Mouse (Mus musculus): ENCODE measurements around the gene Ssr3.

Gene Ssr3

GRCm38 (mm10) chr3:65373594-65374182 is 18.7 kb downstream of the Ssr3 start:
- no peak for DNase-seq (ENCODE audit: low spot score)

GRCm38 (mm10) chr3:65372552-65372951 is 19.9 kb downstream of the Ssr3 start:
- no peak for DNase-seq (ENCODE audit: low spot score)

DNA sequence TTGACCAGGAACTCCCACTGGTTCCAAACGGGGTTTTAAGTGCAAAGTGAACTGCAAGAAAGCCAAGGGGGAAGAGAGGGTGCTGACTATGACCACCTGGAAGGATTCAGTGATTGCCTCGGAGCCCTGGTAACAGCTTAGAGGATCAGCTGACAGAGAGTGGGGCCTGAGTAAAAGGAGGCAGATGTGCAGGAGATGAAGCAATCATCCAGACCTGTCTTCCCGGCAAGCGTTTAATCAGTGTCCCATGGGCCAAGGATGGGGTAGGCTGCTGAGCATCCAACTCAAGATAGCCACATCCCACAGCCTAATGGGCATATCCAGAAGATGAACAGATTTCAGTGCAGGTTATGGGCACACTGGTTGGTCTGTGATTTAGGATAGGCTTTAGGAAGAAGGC is 24.5 kb downstream of the Ssr3 start:
- no peak for DNase-seq (ENCODE audit: low spot score)

GRCm38 (mm10) chr3:65365921-65366710 is 26.3 kb downstream of the Ssr3 start:
- DNase-seq (ENCODE audit: low spot score), result no peak

DNA sequence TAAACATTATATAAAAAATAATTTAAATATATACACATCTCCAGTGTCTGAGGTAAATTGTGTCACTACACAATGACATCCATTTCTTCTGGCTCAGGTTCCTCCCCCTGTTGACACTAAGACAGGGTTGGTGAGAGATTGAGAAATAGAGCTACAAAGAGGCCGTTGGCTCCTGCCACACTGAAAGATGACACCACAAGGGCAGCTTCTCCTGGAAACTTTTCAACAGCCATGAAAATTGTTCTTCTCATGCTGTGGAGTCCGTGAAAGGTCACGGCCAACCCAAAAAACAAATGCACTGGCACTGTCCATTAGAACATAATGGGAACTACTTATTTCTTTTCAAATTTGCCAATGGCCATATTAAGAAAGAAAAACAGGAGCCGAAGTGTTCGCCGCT is 27.2 kb downstream of the Ssr3 start:
- no peak for DNase-seq (ENCODE audit: low spot score)

- peak; percentile 44 for DNase-seq (ENCODE audit: low spot score)
Observed at GRCm38 (mm10) chr3:65363438-65363837, 29.0 kb downstream of the Ssr3 start.

DNA sequence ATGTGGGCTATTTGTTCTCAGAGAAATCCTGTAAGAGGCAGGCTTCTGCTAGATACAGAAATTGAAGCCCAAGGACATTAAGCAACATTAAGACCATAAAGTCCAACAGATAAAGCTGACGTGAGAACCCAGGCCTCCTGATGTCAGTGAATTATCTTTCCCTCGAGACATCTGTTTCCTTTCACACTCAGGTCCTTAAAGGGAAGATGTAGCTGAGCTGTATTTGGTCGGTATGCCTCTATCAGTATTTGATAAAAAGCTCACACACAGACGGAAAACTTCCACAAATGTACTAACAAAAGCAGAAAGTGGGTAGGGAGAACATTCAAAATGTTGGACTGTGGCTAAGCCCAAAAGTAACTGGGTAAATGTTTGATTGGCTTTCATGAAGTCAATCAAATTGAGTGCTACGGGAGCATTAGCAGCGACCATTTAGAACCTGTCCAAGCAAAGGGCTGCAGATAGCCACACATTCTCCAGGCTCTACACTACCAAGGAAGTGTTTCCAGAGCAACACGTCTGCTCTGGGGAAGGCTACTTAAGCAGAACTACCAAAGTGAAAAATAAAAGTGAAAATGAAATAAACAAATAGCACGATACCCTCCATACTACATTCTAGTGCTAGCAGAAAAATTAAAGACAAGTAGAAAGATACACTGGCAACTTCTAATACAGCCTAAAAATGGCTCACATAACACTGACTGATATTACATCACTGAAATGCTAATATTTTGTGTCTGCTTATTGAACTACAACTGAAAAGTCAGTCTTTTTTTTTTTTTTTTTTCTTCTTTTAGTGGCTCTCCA is 32.1 kb downstream of the Ssr3 start:
- no peak for DNase-seq (ENCODE audit: low spot score)

- DNase-seq (ENCODE audit: low spot score), result no peak
Observed at GRCm38 (mm10) chr3:65358841-65359240, 33.6 kb downstream of the Ssr3 start.

- no peak for DNase-seq (ENCODE audit: low spot score)
Observed at GRCm38 (mm10) chr3:65358275-65358674, 34.1 kb downstream of the Ssr3 start.

DNA sequence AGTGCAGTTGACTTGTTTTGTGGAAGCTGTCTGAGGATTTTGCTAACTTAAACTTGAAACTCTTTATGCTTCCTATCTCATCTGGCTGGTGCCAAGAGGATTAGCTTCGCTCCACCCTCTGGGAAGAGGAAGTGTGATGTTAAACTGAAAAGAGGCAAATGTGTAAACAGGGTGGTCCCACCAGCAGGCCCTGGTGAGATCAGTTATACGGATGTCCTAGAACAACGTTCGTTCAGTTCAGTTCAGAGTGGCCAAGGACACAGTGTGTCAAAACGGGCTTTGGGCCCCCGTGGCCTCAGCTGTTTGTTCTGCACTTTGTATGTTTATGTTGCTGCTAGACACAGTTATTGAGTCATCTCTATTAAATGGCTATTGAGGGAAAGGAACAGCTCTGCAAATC is 36.9 kb downstream of the Ssr3 start:
- no peak for DNase-seq (ENCODE audit: low spot score)

GRCm38 (mm10) chr3:65353263-65354037 is 39.0 kb downstream of the Ssr3 start:
- no peak for DNase-seq (ENCODE audit: low spot score)

DNA sequence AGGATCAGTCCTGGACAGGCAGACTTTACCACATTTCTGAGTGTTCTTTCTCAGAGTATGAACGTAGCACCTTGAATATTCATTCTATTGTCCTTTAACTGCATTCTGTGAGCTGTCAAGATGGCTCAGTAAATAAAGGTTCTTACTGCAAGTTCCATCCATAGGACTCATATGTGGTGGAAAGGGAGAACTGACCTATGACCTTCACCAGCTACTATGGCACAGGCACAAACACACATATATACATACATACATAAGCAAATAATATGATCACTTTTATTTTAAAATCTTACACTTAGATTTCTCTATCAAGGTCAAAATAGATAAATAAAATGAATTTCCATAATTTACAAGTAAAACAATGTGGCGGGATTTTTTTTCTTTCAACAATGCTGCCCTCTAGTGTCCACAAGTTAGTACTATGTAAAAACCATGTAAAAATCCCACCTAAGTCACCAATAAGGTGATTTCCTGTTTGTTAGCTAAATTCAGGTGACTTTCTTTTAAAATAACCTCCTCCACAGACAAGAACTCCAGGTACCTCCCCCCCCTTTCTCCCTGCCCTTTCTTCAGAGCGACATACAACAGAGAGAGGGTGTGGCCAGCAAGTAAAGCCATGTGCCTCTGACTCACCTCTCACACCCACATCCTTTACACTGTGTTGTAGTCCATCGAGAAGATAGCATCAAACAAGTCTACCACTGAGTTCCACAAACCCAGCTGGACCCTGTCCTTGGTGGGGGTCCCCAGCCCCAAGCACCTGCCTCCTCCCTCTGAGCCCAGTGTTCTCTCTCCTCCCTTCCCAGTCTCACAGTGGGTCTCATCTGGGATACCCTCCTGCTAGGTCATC is 39.9 kb downstream of the Ssr3 start:
- DNase-seq (ENCODE audit: low spot score), result no peak

GRCm38 (mm10) chr3:65346176-65346575 is 46.2 kb downstream of the Ssr3 start:
- no peak for DNase-seq (ENCODE audit: low spot score)

DNA sequence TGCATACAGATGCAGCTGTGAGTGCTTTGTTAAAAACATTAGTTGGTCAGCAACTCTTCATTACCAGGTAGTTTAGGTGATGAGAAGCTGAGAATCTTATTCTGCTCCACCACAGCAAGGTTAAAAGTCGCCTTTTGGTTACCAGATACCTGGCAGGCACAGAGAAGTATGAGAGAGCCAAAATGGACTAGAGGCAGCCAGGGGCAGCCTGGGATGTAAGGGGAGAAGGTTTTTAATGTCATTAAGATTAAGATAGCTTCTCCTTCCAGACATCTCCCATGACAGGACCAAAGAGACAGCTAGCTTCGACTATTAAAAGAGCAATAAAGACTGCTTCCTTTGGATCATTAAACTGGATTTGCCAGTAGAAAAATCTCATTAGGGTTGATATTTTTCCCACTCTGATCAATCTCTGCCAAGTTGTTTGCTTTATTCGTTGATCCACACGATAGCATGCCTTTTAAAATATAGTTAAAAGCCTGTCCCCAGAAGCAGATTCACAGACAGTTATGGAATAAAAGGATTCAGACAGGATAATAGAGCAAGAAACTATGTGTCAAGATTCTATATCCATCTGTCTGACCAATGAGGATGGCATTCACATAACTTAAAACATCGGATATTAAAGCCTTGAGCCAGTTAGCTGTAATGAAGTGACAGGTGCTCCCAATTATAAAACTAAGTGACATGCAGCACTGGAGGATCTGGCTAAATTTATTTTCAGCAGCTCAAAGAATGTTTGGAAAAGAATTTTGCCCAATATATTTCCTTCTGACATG is 52.1 kb downstream of the Ssr3 start:
- DNase-seq (ENCODE audit: low spot score), result no peak

- DNase-seq (ENCODE audit: low spot score), result no peak
Observed at GRCm38 (mm10) chr3:65337835-65338464, 54.5 kb downstream of the Ssr3 start.
